Mouse (Mus musculus): ENCODE data around the gene Olfr654.

GRCm38 (mm10) chr7:104601679-104602078, 14.9 kb downstream of the Olfr654 start, which contains the start of gene Olfr655:
- no peak for TF ChIP-seq MAX (IDR thresholded peaks at IDR 0.05)
- no peak for TF ChIP-seq CTCF (IDR thresholded peaks at IDR 0.05; ENCODE audit: control insufficient read depth, insufficient read depth, insufficient read length)
- no peak for TF ChIP-seq USF1 (IDR thresholded peaks at IDR 0.05; ENCODE audit: low read depth)
- TF ChIP-seq CEBPB (IDR thresholded peaks at IDR 0.05; ENCODE audit: low read depth), result no peak
